Mouse (Mus musculus): ENCODE data around the gene Steap4. TPM values are rescaled to one million over a fixed set of nuclear protein-coding genes. Genes with fewer than 3 reads are reported as not detected.

Steap4 gene
- polyA plus RNA-seq, 1 experiment from 2014 or later, result 0.13 TPM

- WGBS, result 55% methylated on average over 8 of the region's 8 CpGs
- DNase-seq (ENCODE audit: low spot score), result peak; percentile 18
- Histone ChIP-seq H3K4me3 (no peak overlapping the region), H3K27ac (no peak overlapping the region), H3K4me1 (replicated peaks) (no peaks in the 10 kb centered on the region), H3K9me3 (no peaks in the 10 kb centered on the region), H3K27me3 (ENCODE audit: insufficient read depth, poor library complexity, severe bottlenecking) (no peaks in the 10 kb centered on the region), H3K36me3 (no peaks in the 10 kb centered on the region)
Observed at GRCm38 (mm10) chr5:7996401-7997044, 36.3 kb downstream of the Steap4 start.

GRCm38 (mm10) chr5:7997086-7997485 is 36.8 kb downstream of the Steap4 start:
- no peaks in the 10 kb centered on the region for H3K9me3 ChIP-seq
- H3K27me3 ChIP-seq (ENCODE audit: insufficient read depth, poor library complexity, severe bottlenecking), result no peaks in the 10 kb centered on the region
- H3K36me3 ChIP-seq, result no peaks in the 10 kb centered on the region
- WGBS, result 93% methylated on average over 2 of the region's 2 CpGs
- no peak overlapping the region for H3K4me3 ChIP-seq
- H3K27ac ChIP-seq, result no peak overlapping the region
- no peak for DNase-seq (ENCODE audit: low spot score)
- no peaks in the 10 kb centered on the region for H3K4me1 ChIP-seq (replicated peaks)

GRCm38 (mm10) chr5:8000466-8000865 is 40.2 kb downstream of the Steap4 start:
- WGBS, result 88% methylated on average over 10 of the region's 10 CpGs
- H3K4me1 ChIP-seq (replicated peaks), result no peaks in the 10 kb centered on the region
- DNase-seq (ENCODE audit: low spot score), result no peak
- no peak overlapping the region for H3K27ac ChIP-seq
- H3K27me3 ChIP-seq (ENCODE audit: insufficient read depth, poor library complexity, severe bottlenecking), result no peaks in the 10 kb centered on the region
- H3K4me3 ChIP-seq, result no peak overlapping the region
- no peaks in the 10 kb centered on the region for H3K36me3 ChIP-seq
- no peaks in the 10 kb centered on the region for H3K9me3 ChIP-seq

GRCm38 (mm10) chr5:8002827-8003226 is 42.6 kb downstream of the Steap4 start:
- Histone ChIP-seq H3K4me3 (no peak overlapping the region), H3K9me3 (no peaks in the 10 kb centered on the region)
- no peak for DNase-seq (ENCODE audit: low spot score)

GRCm38 (mm10) chr5:8013276-8013675 is 53.0 kb downstream of the Steap4 start:
- no peaks in the 10 kb centered on the region for H3K27me3 ChIP-seq (ENCODE audit: insufficient read depth, poor library complexity, severe bottlenecking)
- DNase-seq (ENCODE audit: low spot score), result no peak
- peaks cover 10% of the 10 kb centered on the region; the same call in 1 of the 2 replicates for H3K9me3 ChIP-seq
- no peaks in the 10 kb centered on the region for H3K36me3 ChIP-seq
- no peak overlapping the region for H3K4me3 ChIP-seq
- H3K27ac ChIP-seq, result no peak overlapping the region
- H3K4me1 ChIP-seq (replicated peaks), result no peaks in the 10 kb centered on the region
- whole genome bisulfite sequencing, result 83% methylated on average over 3 of the region's 3 CpGs

More at GRCm38 (mm10) chr5:8002827-8003226, 42.6 kb downstream of the Steap4 start:
- Histone ChIP-seq H3K27ac (no peak overlapping the region), H3K27me3 (ENCODE audit: insufficient read depth, poor library complexity, severe bottlenecking) (no peaks in the 10 kb centered on the region), H3K4me1 (replicated peaks) (no peaks in the 10 kb centered on the region), H3K36me3 (no peaks in the 10 kb centered on the region)

Other genes with a start within 250 kb of the Steap4 start
- gene Sri, start 85.6 kb downstream of the Steap4 start, polyA plus RNA-seq (2016; fragmentation: Nextera tagmentation; extraction: Ambion mirVana), result 193 and 194 TPM in 2 replicates